Mouse (Mus musculus): ENCODE results near the gene Atp8a1. TPM values are rescaled to one million over a fixed set of nuclear protein-coding genes. Genes with fewer than 3 reads are reported as not detected.

Atp8a1 gene
- total and polyA plus RNA-seq, 2 experiments, result 3.8 to 5.1 TPM

- DNase-seq (ENCODE audit: extremely low read depth, low read depth, low spot score), result no peak
- Histone ChIP-seq H3K4me1 (ENCODE audit: control insufficient read depth, insufficient read depth, low read length) (no peaks in the 10 kb centered on the region; the same call in 1 of the 2 replicates), H3K9ac (ENCODE audit: low read depth, low read length) (peak overlapping the region; percentile 2; the same call in 1 of the 2 replicates), H3K27ac (replicated peaks; ENCODE audit: insufficient read depth, low read depth, low read length) (no peak overlapping the region), H3K79me2 (ENCODE audit: control insufficient read depth, insufficient read depth, low read length) (no peaks in the 10 kb centered on the region), H3K27me3 (ENCODE audit: control insufficient read depth, insufficient read depth, low read length) (peaks cover 24% of the 10 kb centered on the region), H3K36me3 (ENCODE audit: control insufficient read depth, insufficient read depth, low read length) (no peaks in the 10 kb centered on the region), H3K4me3 (ENCODE audit: insufficient read depth, low read depth, low read length) (peak overlapping the region; percentile 61; the same call in 1 of the 2 replicates)
- WGBS, result 13% methylated on average over 31 of the region's 31 CpGs
- no peak for TF ChIP-seq POLR2A (IDR thresholded peaks at IDR 0.05; ENCODE audit: extremely low read depth, insufficient read depth, low read length)
Observed at GRCm38 (mm10) chr5:67608674-67609519, 238.3 kb downstream of the Atp8a1 start.

GRCm38 (mm10) chr5:67607804-67608673, 239.2 kb downstream of the Atp8a1 start, which contains the start of gene Shisa3:
TSS of gene Shisa3 (plus strand) at chr5:67607882.
- Histone ChIP-seq H3K27me3 (ENCODE audit: control insufficient read depth, insufficient read depth, low read length) (peaks cover 24% of the 10 kb centered on the region), H3K27ac (replicated peaks; ENCODE audit: insufficient read depth, low read depth, low read length) (no peak within 1 kb of the TSS), H3K79me2 (ENCODE audit: control insufficient read depth, insufficient read depth, low read length) (no peaks in the 10 kb centered on the region), H3K9ac (ENCODE audit: low read depth, low read length) (peak within 1 kb of the TSS; percentile 34), H3K4me1 (ENCODE audit: control insufficient read depth, insufficient read depth, low read length) (no peaks in the 10 kb centered on the region; the same call in 1 of the 2 replicates), H3K4me3 (ENCODE audit: insufficient read depth, low read depth, low read length) (peak within 1 kb of the TSS; percentile 61), H3K36me3 (ENCODE audit: control insufficient read depth, insufficient read depth, low read length) (no peaks in the 10 kb centered on the region)
- DNase-seq (ENCODE audit: extremely low read depth, low read depth, low spot score), result no peak
- no peak for TF ChIP-seq POLR2A (IDR thresholded peaks at IDR 0.05; ENCODE audit: extremely low read depth, insufficient read depth, low read length)
- TF ChIP-seq CTCF (IDR thresholded peaks at IDR 0.05; ENCODE audit: low read depth, low read length), result no peak
- WGBS, result 1% methylated on average over 86 of the region's 86 CpGs

GRCm38 (mm10) chr5:67606916-67607803, 240.1 kb downstream of the Atp8a1 start:
- H3K79me2 ChIP-seq (ENCODE audit: control insufficient read depth, insufficient read depth, low read length), result no peaks in the 10 kb centered on the region
- H3K27ac ChIP-seq (replicated peaks; ENCODE audit: insufficient read depth, low read depth, low read length), result no peak overlapping the region
- WGBS, result 4% methylated on average over 66 of the region's 66 CpGs
- no peak for DNase-seq (ENCODE audit: extremely low read depth, low read depth, low spot score)
- no peak for TF ChIP-seq CTCF (IDR thresholded peaks at IDR 0.05; ENCODE audit: low read depth, low read length)
- TF ChIP-seq POLR2A (IDR thresholded peaks at IDR 0.05; ENCODE audit: extremely low read depth, insufficient read depth, low read length), result no peak
- H3K9ac ChIP-seq (ENCODE audit: low read depth, low read length), result no peak overlapping the region; the same call in 1 of the 2 replicates
- H3K27me3 ChIP-seq (ENCODE audit: control insufficient read depth, insufficient read depth, low read length), result peaks cover 24% of the 10 kb centered on the region
- peak overlapping the region; percentile 61; the same call in 1 of the 2 replicates for H3K4me3 ChIP-seq (ENCODE audit: insufficient read depth, low read depth, low read length)
- no peaks in the 10 kb centered on the region; the same call in 1 of the 2 replicates for H3K4me1 ChIP-seq (ENCODE audit: control insufficient read depth, insufficient read depth, low read length)
- H3K36me3 ChIP-seq (ENCODE audit: control insufficient read depth, insufficient read depth, low read length), result no peaks in the 10 kb centered on the region

- H3K4me1 ChIP-seq (ENCODE audit: control insufficient read depth, insufficient read depth, low read length), result no peaks in the 10 kb centered on the region; the same call in 1 of the 2 replicates
- H3K27ac ChIP-seq (replicated peaks; ENCODE audit: insufficient read depth, low read depth, low read length), result no peak overlapping the region
- H3K27me3 ChIP-seq (ENCODE audit: control insufficient read depth, insufficient read depth, low read length), result peaks cover 18% of the 10 kb centered on the region
- no peaks in the 10 kb centered on the region for H3K36me3 ChIP-seq (ENCODE audit: control insufficient read depth, insufficient read depth, low read length)
- no peak overlapping the region for H3K9ac ChIP-seq (ENCODE audit: low read depth, low read length)
- no peaks in the 10 kb centered on the region for H3K79me2 ChIP-seq (ENCODE audit: control insufficient read depth, insufficient read depth, low read length)
- no peak for DNase-seq (ENCODE audit: extremely low read depth, low read depth, low spot score)
- WGBS, result 57% methylated on average over 5 of the region's 5 CpGs
- TF ChIP-seq POLR2A (IDR thresholded peaks at IDR 0.05; ENCODE audit: extremely low read depth, insufficient read depth, low read length) (no peak), CTCF (IDR thresholded peaks at IDR 0.05; ENCODE audit: low read depth, low read length) (no peak)
- no peak overlapping the region for H3K4me3 ChIP-seq (ENCODE audit: insufficient read depth, low read depth, low read length)
Observed at GRCm38 (mm10) chr5:67605951-67606350, 241.3 kb downstream of the Atp8a1 start.

- H3K27me3 ChIP-seq (ENCODE audit: control insufficient read depth, insufficient read depth, low read length), result no peaks in the 10 kb centered on the region
- H3K36me3 ChIP-seq (ENCODE audit: control insufficient read depth, insufficient read depth, low read length), result no peaks in the 10 kb centered on the region
- DNase-seq (ENCODE audit: extremely low read depth, low read depth, low spot score), result no peak
- no peak overlapping the region for H3K27ac ChIP-seq (replicated peaks; ENCODE audit: insufficient read depth, low read depth, low read length)
- no peaks in the 10 kb centered on the region for H3K4me1 ChIP-seq (ENCODE audit: control insufficient read depth, insufficient read depth, low read length)
- no peaks in the 10 kb centered on the region for H3K79me2 ChIP-seq (ENCODE audit: control insufficient read depth, insufficient read depth, low read length)
- no peak for TF ChIP-seq CTCF (IDR thresholded peaks at IDR 0.05; ENCODE audit: low read depth, low read length)
- no peak for TF ChIP-seq POLR2A (IDR thresholded peaks at IDR 0.05; ENCODE audit: extremely low read depth, insufficient read depth, low read length)
- no peak overlapping the region for H3K9ac ChIP-seq (ENCODE audit: low read depth, low read length)
- 77% methylated on average over 9 of the region's 9 CpGs for WGBS
- no peak overlapping the region for H3K4me3 ChIP-seq (ENCODE audit: insufficient read depth, low read depth, low read length)
Observed at GRCm38 (mm10) chr5:67599935-67600334, 247.3 kb downstream of the Atp8a1 start.
